Mouse (Mus musculus) 3T3-L1 (cell line): ENCODE measurements around the gene Parm1.

Experiments
- DNase-seq: peaks from one replicate; pipeline ENCODE4 v3.0.0-alpha.2; 2015; ENCODE audit warnings: low read depth, low spot score

Parm1 gene

DNA sequence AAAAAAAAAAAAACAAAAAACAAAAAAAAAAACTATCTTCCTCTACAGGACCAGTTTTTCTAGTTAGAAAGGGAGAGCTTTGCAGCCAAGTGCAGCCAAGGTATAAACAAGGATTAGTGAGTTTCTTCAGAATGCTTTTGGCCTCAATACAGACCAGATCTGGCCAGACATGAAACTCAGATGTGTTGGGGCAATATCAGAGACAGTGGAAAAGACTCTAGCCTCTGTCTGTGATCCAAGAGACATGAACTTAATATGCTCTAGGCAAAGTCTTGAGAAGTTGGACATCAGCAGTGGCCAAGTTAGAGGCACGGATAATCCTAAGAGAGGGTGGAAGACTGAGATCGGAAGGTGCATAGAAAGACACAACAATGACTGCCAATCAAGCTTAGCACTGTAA, 56.8 kb downstream of the Parm1 start:
- DNase-seq: no peak

GRCm38 (mm10) chr5:91578924-91579323, 61.5 kb downstream of the Parm1 start:
- DNase-seq: no peak

DNA sequence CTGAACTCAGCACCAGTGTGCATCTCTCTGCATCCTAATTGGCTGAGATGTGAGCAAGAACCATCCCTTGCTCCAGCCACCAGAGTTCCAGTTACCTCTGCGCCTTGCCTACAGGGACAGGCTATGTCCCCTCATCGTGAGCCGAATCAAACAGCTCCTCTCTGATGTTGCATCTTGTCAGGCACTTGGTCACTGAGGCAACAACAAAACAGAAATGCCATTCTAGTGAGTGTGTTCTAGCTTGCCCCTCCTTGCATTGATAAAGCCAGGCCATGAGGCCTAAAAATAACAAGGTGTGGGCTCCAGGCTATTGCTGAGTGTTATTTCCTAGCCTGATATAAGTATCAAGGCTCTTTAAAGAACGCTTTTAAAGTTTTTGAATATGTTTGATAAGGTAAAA, 64.4 kb downstream of the Parm1 start:
- peak; percentile 40 for DNase-seq

DNA sequence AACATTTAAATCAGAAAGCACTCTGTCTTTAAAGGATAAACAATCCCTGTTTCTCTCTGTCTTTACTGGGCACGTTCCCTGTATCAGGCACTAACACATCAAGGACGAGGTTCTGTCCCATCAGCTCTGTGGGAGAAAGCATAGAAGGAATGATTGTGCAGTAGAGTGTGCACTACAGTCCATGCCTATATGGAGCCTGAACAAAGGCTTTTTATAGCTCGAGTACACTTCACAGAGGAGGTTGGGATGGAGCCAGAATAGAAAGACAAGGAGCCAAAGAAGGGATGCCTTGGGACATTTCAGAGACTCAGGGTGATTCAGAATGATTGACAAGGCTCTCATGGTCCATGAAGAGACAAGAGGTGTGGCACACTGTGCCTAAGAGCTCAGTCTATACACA, 68.8 kb downstream of the Parm1 start:
- no peak for DNase-seq

DNA sequence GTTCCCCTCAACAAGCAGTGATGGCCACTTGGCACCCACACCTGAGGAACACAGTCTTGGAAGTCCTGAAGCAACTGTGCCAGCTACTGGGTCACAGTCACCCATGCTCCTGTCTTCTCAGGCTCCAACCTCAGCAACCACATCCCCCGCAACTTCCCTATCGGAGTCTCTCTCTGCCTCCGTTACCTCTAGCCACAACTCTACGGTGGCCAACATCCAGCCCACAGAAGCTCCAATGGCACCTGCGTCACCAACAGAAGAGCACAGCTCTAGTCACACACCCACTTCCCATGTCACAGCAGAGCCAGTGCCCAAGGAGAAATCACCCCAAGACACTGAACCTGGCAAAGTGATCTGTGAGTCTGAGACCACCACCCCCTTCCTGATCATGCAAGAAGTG, 76.7 kb downstream of the Parm1 start:
- no peak for DNase-seq

GRCm38 (mm10) chr5:91597216-91597615, 79.8 kb downstream of the Parm1 start:
- DNase-seq: no peak

DNA sequence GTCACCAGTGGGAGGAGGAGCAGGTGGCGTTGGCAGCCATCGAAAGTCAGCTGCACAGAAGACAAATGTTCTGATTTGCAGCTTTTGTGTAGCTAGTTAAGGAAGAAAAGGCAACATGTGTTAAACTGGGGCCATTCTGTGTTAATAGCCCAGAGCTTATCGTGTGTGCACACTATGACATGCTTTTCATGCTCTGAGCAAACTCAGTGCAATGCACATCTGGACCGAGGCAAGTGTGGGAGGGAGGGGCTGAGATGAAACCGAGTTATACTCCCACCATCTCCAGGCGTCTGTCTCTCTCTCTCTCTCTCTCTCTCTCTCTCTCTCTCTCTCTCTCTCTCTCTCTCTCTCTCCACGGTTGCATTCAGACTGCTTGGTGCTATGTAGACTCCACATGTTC, 82.4 kb downstream of the Parm1 start:
- no peak for DNase-seq

DNA sequence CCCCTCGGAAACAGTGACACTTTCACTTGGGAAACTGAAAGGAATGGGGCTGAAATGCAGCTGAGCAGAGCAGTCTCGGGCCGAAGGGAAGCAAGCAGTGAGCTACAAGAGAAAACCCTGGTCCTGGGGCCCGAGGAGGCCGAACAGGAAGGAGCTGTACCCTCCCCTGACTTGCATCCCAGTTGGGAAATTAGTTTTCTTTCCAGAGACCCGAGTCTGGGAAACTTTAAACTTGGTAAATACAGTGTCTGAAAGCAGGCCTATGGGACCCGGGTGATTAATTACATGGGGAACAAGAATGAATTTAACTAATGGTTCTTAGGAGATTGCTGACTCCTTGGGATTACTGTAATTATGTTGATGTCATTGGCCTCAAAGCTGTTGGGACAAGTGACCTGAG, 85.9 kb downstream of the Parm1 start:
- DNase-seq: no peak

DNA sequence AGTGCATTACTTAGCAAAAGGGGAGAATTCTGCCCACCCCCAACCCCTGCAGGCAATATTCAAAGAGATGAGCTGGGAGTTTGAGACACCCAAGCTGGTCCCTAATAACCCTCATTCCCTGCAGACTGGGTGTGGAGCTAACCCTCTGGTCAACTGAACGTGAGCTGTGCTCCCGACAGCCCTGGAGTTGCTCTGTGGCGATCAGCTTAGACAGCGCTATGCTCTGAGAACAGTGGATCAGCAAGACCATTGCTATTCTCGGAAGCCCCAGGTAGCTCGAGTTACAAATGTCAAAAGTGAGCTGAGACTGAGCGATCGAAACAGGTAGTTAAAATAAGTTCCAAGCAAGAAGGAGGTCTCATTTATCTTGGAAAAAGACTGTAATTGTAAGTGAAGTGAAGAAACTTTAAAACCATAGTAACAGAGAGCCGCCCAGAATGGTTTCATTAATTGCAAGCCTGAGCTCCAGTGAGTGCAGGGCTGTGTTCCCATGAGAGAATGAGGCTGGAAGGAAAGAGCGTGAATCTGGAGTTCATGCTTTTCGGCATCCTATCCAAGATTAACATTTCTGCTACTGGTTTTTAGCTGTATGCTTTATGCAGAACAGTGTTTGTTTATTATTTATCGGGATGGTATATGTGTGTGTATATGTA, 86.5 kb downstream of the Parm1 start:
- no peak for DNase-seq

- no peak for DNase-seq
These were observed 89.8 kb downstream of the Parm1 start for GRCm38 (mm10) chr5:91607234-91607633.

- no peak for DNase-seq
These were observed 90.4 kb downstream of the Parm1 start for GRCm38 (mm10) chr5:91607841-91608240.

- DNase-seq: no peak
These were observed 91.6 kb downstream of the Parm1 start for GRCm38 (mm10) chr5:91609041-91609440.

DNA sequence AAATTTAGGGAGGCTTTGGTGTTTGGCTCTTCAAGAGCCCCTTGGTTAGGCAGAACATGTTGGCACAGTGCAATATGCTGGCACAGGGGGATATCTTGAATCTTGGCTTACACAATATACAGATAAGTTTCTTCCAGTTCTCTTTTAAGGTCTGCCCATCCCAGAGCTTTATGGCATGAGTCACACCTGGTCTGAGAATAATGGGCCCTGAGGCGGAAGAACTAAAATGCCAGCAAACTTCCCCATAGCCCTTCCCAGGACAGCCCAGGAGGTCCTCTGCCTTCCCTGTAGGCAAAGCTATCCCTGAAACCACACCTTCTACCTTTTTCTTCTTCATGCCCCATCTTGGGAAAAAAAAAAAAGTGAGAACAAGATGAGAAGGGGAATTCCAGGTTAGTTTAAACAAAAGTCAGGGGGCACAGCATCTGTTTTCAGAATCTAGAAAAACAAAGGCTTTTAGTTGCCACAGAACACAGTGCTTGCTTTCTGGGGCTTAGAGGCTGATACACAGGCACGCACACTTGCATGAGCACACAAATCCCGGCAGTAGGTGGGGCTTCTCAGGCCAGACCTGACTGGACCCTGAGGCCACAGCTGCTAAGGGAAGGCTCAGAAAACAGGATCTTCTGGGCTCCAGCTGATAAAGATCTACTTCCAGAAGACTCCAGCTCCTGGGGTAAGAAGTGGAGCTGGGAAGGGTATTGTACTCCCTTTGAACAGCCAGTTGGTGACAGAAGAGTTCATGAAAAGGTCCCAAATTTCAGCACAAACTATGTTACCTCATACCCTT, 92.3 kb downstream of the Parm1 start:
- DNase-seq: peak; percentile 72

- no peak for DNase-seq
These were observed 93.1 kb downstream of the Parm1 start for GRCm38 (mm10) chr5:91610499-91610898.

DNA sequence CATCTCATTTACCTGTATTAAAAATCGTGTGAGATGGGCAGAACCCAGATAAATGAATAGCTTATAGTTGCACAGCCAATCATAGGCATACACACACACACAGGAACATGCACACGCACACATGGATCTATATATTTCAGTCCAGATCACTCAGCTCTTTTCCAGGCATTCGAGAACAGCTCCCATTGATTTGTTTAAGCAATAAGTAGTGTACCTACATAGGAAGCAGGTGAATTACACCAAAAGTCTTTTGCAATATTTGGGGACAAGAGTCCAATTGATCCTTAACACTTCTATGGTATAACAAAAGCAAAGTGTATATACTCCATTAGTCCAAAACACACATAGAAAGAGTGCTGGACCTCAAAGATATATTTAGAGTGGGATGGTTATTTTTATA, 94.2 kb downstream of the Parm1 start:
- DNase-seq: no peak

GRCm38 (mm10) chr5:91617331-91618233, 100.2 kb downstream of the Parm1 start:
- peak; percentile 83 for DNase-seq

GRCm38 (mm10) chr5:91618661-91619173, 101.3 kb downstream of the Parm1 start:
- no peak for DNase-seq

DNA sequence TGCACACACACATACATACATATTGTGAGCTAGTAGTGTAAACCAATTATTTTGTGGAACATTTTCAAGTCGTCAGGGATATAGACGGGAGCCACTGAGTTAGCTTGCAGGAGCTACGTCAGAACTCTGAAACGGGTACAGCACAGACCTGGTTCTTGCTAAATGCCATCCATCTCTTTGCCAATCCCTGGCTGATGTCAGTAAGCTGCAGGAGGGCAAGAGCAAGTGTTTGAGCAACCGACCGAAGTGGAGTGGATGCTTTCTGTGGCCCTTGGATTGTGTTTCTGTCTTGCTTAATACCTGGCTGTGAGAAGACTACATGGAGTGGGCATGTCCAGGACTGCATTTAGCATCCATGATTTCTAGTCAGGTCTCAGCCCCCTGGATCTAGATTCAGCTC, 103.8 kb downstream of the Parm1 start:
- no peak for DNase-seq

DNA sequence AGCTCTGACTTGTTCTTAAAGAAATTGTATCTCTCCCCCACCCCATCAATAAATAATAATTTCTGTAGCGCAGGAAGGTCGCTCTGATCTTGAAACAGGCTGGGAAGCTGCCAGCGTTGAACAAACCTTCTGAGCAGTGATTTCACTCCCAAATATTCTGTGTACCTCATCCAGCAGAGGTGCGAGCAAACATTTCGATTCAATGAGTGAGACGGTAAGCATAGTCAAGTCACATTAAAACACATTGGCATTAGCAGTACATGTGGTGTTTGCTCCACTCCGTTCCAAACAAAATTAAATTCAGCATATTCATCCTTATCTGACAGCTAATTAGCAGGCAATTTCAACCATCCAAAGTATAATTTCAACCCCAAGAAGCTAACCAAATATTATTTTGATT, 109.4 kb downstream of the Parm1 start:
- DNase-seq: no peak

DNA sequence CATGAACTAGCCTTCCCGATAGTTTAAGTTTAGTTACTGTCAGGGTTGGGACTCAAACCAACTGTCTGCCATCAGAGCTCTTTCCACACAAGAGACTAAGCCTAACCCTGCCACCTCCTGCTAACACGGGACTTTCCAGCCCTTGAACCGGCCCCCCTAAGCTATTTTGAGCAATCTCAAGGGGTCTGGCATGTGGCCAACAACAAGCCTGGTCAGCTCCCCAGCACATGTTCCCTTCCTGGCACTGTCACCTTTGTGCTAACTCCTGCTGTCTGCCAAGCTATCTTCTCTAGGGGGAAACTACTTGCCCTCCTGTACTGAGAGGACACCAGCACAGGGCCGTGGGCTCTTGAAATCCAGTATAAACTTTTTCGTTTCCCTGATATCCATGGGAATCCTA, 112.1 kb downstream of the Parm1 start:
- peak; percentile 38 for DNase-seq

GRCm38 (mm10) chr5:91651330-91651729, 133.9 kb downstream of the Parm1 start:
- DNase-seq: peak; percentile 29
